Mouse (Mus musculus) heart, adult 2 months (tissue): Measurements from ENCODE around the gene Cpne8.

Experiments used
- CTCF ChIP-seq: fragments of 200-600 bp; IDR thresholded peaks from 2 replicates; pipeline ENCODE4 v1.8.1; 2022; ENCODE audit warnings: antibody characterized with exemption, mild to moderate bottlenecking, moderate library complexity
- POLR2A ChIP-seq: fragments of 200-500 bp; IDR thresholded peaks from 2 replicates; pipeline ENCODE4 v1.6.1; 2011; ENCODE audit warnings: mild to moderate bottlenecking, low read depth, low read length, control low read depth; ENCODE audit not compliant: insufficient read depth

- TF ChIP-seq POLR2A (no peak), CTCF (no peak)
These were observed 14.6 kb downstream of the Cpne8 start for GRCm38 (mm10) chr15:90664615-90665014.
